Mouse (Mus musculus) testis, postnatal 10 days (tissue): ENCODE data around the gene Kcnj3.
A peak's percentile ranks its signal among the peaks of the same experiment; 100 is the strongest.
"Not testable (repeated sequence)": the region's sequence is repeated elsewhere in the genome, so short reads cannot be mapped to it uniquely, and the experiment has no call there.

Experiments
- DNase-seq: peaks from one replicate; pipeline ENCODE4 v3.0.0; 2021; ENCODE audit warnings: low spot score

The Kcnj3 gene

DNA sequence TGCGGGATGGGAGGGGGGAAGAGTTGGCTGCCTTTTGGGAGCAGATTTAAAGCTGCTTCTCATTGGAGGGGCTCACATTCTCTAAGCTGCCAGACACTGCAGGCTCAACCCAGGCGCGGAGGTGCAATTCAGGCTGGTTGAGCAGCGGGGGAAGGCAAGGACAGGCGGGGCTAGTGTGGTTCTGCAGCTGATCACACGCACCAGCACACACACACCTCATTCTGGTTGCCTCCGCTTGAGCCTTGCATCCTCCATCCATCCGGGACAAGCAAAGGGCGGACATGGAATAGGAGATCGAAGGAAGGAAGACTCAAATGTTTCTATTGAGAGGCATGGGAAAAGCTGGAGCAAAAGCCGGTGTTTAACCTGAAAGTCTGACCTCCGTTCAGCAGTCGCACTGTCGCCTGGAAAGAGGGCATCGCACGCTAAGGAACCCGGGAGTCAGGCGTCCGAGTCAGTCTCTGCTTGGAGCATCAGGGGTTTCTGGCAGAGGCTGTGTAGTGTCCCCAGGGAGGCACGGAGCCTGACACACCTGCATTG, at the start of gene Kcnj3:
Gene Kcnj3 (plus strand): TSS at position 250 of the 540 bp plus-strand sequence.
- DNase-seq = peak; percentile 40

DNA sequence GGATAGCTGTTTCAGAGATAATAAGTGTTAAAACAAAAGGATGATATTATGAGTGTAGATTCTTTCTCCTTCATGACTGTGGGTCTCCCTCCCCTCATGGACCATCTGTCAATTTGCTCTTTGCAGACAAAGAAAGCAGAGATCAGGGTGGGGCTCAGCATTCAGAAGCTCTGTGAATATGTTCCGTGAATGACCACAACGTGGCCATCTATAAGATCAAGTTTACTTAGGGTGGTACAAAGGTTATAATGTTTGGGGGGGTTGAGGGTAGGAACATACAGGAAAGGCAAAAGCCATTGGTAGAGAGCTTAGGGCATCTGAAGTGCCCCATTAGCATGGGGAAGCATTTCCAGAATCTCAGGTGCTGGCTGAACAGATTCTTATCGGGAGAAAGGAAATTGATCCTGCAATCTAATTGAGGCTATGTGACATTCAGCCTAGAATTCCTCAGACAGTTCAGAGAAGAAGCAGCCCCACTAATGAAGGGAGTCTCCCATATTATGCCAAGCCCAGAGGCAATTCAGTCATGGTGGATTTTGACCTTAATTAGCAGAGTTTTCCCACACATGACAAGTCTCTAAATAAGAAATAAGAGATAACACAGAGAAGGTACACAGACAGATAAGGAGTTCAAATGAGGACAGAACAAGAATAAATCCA, 45.3 kb upstream of the Kcnj3 start:
- DNase-seq = no peak

DNA sequence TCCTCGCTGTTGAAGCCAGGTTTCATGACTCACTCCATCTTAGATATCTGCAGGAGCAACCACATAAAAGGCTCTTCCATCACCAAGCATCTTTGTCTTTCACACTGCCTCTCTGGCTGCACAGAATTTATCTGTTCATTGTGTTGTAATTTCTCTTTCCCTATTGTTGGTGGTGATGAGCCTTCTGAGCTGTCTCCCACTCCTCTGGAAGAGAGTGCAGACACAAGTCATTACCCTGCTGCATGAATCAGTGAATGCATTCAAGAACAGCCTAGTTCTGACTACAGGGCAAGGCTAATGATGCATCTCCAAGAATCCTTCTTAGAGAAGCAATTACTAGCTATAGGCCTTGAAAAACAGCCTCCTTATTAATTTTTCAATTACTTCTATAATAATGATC, 30.5 kb upstream of the Kcnj3 start:
- no peak for DNase-seq

DNA sequence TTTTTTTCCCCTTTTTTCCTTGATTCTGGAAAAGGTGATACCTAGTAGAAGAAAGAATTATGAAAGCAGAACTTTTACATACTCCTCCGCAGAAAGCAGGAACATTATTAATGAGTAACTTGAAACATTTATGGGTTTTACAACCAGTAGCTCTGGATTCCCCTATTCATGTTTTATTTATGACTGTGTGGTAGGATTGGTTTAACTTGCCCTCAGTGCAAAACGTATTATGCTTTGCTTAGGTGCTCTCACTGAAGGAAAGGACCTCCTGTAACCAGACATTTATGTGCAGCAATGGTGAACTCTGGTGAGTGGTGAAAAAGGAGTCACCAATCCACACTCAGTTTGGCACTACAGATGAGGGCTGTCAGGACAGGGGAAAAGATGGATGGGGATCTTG, 8.1 kb upstream of the Kcnj3 start:
- no peak for DNase-seq

DNA sequence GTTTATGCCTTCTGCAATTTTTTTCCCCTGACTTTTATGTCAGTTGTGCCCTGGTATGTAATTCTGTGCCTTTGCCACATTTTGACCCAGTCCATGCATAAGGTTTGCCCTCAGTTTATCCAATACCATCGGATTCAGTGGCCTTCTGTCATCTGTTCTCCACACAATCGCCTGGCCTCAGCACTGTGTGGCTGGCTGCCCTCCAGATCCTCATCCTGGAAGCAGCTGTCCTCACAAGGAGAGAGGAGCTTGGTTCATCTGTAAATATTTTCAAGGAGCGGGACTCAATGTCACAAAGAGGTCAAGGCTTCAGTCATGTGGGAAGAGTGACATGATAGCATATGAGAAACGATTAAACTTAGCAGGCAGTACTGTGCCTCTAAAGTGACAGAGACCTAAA, 3.7 kb upstream of the Kcnj3 start:
- DNase-seq = peak; percentile 52

DNA sequence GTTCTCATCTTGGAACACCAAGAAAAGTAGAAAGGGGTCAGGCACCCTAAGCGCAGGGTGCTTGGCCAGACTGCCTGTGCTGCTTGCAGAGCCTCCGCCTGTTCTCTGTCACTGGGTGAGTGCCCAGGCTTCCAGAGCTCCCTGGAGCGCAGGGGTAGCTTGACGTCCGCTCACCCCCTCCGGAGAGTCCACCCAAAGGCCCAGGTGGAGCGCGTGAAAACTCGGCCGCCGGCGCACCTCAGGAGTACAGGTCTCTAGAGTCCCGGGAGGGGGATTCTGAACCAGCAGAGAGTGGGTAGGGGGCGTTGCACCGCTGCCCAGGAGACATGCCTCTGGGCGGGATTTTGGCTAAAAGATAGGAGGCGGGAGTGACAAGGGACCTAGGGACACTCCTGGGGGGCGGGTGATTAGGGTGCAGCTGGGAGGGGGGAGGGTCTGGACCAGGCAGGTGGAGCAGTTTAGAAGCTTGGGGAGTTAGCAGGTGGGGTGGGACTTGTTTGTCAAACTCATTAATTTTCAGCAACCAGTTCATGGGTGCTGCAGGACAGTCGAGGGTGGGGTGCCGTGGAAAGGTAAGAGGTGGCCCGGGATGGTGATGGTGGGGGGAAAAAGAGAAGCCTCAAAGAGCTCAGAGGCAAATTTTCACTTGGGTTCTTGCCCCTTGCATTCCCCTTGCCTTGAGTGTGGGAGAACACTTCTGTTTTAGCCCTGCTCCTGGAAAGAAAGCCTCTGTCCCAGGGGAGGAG, 664 bp downstream of the Kcnj3 start:
- peak; percentile 46 for DNase-seq

DNA sequence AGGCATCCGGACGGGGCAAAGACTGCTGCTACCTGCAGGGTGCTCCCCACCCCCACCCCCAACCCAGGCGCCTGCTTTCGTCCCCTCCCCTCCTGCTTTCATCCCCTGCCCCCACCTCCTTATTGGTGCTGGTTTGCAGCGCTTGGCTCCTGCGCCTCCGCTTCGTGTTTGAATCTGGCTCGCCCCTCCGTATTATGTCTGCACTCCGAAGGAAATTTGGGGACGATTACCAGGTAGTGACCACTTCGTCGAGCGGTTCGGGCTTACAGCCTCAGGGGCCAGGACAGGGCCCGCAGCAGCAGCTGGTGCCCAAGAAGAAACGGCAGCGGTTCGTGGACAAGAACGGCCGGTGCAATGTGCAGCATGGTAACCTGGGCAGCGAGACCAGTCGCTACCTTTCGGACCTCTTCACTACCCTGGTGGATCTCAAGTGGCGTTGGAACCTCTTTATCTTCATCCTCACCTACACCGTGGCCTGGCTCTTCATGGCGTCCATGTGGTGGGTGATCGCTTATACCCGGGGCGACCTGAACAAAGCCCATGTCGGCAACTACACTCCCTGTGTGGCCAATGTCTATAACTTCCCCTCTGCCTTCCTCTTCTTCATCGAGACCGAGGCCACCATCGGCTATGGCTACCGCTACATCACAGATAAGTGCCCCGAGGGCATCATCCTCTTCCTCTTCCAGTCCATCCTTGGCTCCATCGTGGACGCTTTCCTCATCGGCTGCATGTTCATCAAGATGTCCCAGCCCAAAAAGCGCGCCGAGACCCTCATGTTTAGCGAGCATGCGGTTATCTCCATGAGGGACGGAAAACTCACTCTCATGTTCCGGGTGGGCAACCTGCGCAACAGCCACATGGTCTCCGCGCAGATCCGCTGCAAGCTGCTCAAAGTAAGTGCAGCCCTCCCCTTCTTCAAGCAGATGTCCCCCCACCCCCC, 1.5 kb downstream of the Kcnj3 start:
- peak; percentile 40 for DNase-seq

DNA sequence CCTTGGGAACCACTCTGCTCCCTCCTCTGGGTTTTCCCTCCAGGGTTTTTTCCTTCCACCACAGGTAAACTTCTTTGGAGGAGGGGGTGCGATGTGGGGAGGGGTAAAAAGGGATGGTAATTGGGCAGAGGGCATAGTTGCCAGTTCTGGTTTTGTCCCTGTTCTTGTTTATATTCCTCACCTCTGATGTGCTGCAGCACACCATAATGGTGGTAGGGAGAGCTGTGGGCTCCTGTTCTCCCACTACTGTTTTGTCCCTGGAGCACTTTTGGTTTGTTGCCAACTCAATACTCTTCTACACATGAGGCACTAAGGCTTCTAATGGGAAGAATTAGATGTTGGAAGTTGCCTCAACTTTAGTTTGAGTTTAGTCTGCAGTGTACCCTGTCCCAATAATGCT, 2.2 kb downstream of the Kcnj3 start:
- no peak for DNase-seq

DNA sequence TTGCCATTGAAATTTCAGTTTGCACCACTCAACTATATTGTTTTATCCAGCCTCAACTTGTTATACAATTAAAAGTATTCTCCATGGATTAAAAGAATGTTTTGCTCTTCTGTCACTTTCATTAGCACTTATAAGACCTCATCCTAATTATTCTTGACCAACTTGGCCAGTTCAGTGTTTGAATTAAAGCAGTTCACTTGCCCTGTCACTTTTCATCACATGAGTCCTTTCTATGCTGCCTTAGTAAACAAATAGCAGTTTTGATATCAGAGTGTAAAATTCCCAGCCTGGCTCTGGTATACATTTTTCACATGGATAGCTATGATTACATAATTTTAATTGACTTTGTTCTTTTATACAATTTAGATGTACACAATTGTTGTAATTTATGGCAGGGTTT, 3.4 kb downstream of the Kcnj3 start:
- DNase-seq = no peak

DNA sequence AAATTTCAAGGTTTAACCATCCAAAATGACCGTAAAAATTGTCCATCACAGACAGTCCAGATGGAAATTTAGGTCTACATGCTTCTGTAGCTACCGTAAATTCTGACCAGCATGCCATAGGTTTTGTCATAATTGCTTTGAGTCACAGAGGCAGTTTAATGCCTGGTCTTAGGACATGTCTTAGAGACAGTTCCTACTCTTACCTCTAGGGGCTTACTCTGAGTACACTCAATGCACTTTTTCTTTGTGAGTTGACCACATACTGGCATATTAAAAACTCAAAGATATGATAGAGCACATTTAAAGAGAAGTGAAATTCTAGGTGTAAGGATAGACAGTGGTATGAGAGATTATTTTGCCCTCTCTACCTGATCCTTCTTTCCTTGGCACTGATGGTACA, 6.2 kb downstream of the Kcnj3 start:
- DNase-seq = no peak

DNA sequence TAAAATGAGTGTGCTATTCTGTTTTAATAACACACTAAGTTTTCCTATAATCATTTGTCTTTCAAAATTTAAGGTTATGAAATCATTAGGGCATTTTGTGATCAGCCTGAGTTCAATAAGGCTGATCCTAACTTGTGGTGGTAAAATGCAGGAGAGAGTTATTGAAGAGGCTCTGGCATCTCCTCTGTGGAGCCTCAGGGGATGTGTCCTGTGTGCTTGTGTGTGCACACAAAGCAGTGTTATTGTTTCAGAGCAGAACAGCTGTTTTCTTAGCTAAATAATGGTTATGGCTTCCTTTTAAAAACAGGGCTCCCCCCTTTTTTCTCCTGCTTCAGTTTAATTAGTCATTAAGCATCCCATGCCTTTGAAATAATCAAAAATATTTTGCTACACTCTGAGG, 11.5 kb downstream of the Kcnj3 start:
- DNase-seq = no peak

DNA sequence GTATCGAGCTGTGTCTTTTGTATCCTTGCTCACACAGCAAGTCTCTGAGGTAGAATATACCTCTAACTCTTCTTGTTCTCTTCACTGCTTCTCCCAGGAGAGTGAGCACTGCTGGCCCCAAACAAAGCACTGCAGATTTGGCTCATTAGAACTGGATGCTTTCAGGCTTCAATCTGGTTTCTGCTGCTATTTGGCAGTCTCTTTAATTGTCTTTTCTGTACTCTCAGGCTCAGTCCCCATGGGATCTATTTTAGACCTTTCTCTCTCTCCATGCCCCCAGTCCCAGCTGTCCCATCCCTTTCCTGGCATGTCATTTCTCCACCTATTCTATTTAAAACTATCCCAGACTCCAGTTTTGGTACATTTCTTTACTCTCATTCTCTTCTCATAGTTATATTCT, 15.0 kb downstream of the Kcnj3 start:
- no peak for DNase-seq

DNA sequence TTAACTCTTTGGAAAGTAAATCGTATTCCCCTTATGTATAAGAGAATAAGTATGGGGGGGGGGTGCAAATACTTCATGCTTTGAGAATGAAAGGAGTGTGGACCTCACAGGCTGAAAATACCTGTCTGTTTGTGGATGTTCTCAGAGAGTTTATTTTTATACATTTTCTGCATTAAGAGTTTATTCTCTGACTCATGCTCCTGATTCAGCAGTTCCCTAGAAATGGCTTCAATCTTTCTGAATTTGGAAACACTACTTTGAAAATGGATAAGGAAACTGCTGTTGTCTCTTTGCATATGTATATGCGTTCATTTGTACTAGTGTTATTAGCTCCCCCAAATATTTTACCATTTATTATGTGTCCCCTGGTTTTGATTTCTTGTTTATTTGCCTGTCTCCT, 23.4 kb downstream of the Kcnj3 start:
- DNase-seq = no peak

DNA sequence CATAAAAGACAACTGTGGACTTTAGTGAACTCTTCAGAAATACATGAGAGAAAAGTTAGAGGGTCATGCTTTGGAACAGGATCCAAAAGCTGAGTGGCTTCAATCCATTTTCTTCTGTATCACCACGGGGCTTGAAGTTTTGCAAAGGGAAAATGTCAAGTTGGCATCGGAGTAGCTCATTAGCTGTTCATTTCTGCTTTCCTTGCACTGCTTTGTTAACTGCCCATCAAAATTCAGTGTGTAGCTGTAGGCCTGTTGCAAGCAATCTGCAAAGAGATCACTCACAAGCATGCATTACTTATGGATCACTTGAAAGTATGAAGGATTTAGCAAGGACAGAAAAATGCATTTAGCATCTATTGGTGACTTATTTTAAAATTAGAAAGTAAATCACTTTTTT, 33.4 kb downstream of the Kcnj3 start:
- no peak for DNase-seq

DNA sequence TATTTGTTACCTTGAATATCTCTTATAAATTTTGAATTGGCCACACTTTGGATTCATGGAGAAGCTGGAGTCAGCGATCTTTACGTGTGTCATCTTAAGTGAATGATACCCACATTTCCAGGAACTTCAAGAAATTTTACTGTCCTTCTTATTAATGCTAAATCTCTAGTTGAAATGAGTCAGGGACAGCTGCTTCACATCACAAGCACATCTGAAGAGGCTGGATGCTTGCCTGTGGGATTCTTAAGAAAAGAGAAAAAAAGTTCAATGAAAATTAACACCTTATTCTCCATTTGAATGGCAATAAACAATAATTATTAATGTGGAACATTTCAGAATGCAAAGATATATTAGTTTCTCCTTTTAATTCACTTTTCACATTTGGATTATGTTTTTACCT, 34.2 kb downstream of the Kcnj3 start:
- DNase-seq = no peak

DNA sequence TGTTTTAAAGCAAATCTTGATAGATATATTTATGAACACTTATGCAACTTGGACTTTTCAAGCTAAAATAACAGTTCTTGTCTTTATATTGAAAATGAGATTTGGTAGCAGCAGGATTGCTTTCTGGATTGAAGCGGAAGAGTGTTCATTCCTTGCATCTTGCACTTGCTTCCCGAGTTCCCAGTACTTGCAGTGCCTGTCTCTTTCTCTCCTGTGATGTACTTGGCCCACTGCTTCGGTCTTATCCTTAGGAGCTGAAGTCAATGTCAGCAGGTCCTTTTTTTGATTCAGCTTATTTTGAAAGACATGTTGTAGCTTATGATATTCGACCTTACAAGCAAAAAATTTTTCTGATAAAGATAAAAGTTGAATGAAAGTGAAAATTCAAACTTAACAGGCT, 43.7 kb downstream of the Kcnj3 start:
- no peak for DNase-seq

DNA sequence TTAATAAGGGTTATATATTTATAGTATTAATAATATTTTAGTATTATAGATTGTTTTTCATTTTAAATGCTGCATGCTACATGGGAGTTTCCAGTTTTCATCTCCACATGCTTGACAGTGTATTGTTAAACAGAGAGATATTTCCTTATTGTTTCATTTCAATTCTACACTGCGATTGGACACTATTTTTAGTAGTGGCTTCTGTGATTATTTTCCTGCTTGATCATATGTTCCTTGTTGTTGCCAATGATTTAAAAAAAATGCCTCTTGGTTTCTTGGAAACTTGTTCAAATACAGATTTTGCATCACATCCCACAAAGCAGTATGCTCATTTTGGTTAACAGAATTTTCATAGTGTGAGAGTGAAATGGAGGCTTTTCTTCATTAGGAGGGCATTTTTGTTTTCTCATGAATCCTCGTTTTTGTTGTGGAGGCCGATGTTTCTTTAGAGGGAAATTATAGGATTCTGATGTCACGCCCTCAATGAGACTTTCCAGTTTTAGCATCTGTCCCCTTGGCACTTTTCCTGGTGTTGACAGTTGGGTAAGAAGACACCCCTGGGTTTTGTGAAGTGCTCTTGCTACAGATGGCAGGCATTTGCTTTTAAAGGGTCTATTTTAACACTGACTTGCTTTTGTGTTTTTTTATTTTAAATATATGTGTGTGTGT, 44.3 kb downstream of the Kcnj3 start:
- DNase-seq = no peak

DNA sequence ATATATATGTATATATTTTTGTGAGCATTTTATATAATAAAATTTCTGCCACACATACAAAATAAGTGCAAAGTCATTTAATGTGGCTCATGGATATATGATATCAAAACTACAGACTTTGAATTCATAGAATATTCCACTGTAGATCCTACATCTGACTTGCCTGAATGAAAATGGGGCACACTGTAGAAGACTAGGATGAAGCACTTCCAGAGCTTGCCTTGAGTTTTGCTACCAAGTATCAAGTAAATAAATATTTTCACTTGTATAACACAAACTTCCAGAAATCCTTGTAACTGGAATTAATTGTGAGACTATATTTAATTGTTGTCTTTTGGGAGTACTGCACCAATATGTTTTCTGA, 44.8 kb downstream of the Kcnj3 start:
- DNase-seq = no peak

DNA sequence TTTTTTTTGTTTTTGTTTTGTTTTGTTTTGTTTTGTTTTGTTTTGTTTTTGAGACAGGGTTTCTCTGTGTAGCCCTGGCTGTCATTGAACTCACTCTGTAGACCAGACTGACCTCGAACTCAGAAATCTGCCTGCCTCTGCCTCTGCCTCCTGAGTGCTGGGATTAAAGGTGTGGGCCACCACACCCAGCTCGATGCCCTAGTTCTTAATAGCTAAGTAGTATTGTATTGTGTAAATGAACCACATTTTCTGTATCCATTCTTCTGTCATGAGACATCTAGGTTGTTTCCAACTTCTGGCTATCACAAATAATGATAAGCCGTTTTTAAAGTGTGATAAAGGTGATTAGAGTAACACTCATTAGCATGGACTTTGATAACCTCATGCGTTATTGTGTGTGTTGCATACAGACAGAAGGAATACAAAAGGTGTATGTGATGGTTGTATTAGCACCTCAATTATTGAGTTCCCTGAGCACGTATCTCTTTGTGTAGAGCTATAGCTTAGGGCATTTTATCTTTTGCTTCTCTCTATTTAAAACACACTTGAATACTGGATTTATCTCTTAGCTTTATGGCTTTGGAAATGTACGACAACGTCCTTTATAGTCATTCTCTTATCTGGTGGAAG, 49.8 kb downstream of the Kcnj3 start:
- DNase-seq = not testable (repeated sequence)

DNA sequence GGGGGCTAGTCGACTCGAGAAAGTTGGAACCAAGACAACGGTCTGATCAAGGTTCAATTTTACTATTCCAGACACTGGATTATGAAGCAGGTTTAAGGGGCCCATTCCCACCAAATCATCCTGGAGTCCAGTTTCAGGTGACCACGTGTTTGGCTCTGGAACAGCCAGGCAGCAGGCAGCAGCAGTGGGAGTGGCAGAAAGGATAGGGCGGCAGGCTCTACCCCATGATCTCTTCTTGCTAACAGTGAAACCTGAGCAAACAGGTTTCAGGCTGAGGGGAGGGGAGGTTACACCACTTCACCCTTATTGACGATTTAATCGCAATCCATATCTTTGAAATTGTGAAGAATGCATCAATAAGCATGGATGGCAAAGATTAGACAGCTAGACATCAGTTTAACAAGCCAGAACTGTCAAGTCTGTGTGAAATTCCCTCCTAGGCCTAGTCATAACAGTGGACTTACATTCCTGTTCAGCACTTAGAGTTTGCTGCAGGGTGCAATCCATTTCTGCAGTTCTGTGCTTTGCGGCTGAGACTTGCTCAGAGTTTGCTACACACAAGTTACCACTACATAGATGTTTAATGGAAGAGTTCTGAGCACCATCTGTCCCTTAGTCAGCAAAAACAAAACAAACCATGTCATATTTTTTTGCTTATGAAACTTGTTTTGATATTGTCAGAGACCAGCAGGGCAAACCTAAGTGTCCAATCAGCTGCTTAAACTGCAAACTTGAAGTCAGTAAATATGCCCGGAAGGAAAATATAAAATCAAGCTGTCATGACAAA, 67.8 kb downstream of the Kcnj3 start:
- DNase-seq = no peak

DNA sequence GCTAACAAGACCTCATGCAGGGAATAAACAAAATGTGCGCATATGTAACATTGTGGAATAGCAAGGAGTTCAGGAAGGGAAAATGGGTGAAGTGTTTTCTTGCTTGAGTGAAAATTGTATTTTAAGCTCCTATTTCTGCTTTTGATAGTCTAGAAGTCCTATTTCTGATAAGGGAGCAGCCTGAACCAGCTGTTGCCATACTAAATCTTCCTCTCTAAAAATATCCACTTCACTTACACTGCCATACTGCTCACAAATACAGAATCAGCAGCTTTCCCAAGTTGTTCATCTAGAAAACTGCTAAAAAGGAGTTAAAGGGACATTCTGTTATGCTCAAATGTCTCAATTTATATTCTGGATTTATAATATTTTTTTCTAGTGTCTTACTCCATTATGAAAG, 69.9 kb downstream of the Kcnj3 start:
- no peak for DNase-seq
